Mouse (Mus musculus) stomach, embryonic 16.5 days (tissue): ENCODE results near the gene Plac8. TPM values are rescaled to one million over a fixed set of nuclear protein-coding genes. Genes with fewer than 3 reads are reported as not detected.

Experiments
- polyA plus RNA-seq: library from polyadenylated mRNA; unstranded; fragments of >200 nt; fragmentation: Nextera tagmentation; extraction: Ambion mirVana; gene quantifications from 2 replicates; pipeline ENCODE4 v1.2.1, GENCODE M21; 2015

Plac8 gene
- polyA plus RNA-seq, 1 experiment from 2014 or later = 226 TPM

Other genes starting within 250 kb of the Plac8 start
- gene Sec31a, start 156.0 kb downstream of the Plac8 start, polyA plus RNA-seq = 189 and 205 TPM in 2 replicates
- 11.3 and 12.7 TPM in 2 replicates for gene Lin54, start 71.6 kb downstream of the Plac8 start, polyA plus RNA-seq
- 163 and 168 TPM in 2 replicates for gene Cops4, start 53.9 kb downstream of the Plac8 start, polyA plus RNA-seq
- gene Coq2, start 102.9 kb upstream of the Plac8 start, polyA plus RNA-seq = 51.8 and 52.2 TPM in 2 replicates
- 8.3 and 9.1 TPM in 2 replicates for gene Hpse, start 147.5 kb upstream of the Plac8 start, polyA plus RNA-seq
- 12.7 and 15.1 TPM in 2 replicates for gene Helq, start 226.4 kb upstream of the Plac8 start, polyA plus RNA-seq
- gene Mrps18c, start 226.4 kb upstream of the Plac8 start, polyA plus RNA-seq = 141 and 172 TPM in 2 replicates
- 25.5 and 28.5 TPM in 2 replicates for gene Abraxas1, start 248.7 kb upstream of the Plac8 start, polyA plus RNA-seq